Mouse (Mus musculus) neural tube, embryonic 11.5 days (tissue): ENCODE data around the gene Mybpc2. TPM values are rescaled to one million over a fixed set of nuclear protein-coding genes. Genes with fewer than 3 reads are reported as not detected.
A peak's percentile ranks its signal among the peaks of the same experiment; 100 is the strongest.

ENCODE experiments used
- ATAC-seq: fragments of 200-750 bp; cut with Nextera tagmentation; 2 replicates; pipeline ENCODE4 v1.8.0; 2017; ENCODE audit warnings: moderate number of reproducible peaks, mild to moderate bottlenecking, moderate TSS enrichment, moderate library complexity; ENCODE audit not compliant: insufficient read depth, low FRiP score, low TSS enrichment
- DNase-seq: peaks from one replicate; pipeline ENCODE4 v3.0.0-alpha.2; 2015; ENCODE audit warnings: low spot score
- H3K27ac ChIP-seq: fragments of 300-500 bp; sonication (generic); 2 replicates; pipeline ENCODE4 v1.5.1; 2014; ENCODE audit warnings: low read depth, mild to moderate bottlenecking, low read length
- H3K27me3 ChIP-seq: fragments of 300-500 bp; sonication (generic); 2 replicates; pipeline ENCODE4 v1.6.1; 2014; ENCODE audit warnings: mild to moderate bottlenecking, low read length, mixed read lengths; ENCODE audit not compliant: control insufficient read depth, insufficient read depth
- H3K36me3 ChIP-seq: fragments of 300-500 bp; sonication (generic); 2 replicates; pipeline ENCODE4 v1.6.1; 2014; ENCODE audit warnings: mild to moderate bottlenecking, low read length, moderate library complexity, mixed read lengths; ENCODE audit not compliant: control insufficient read depth, insufficient read depth
- H3K4me1 ChIP-seq: fragments of 300-500 bp; sonication (generic); 2 replicates; pipeline ENCODE4 v1.6.1; 2014; ENCODE audit warnings: low read length, mixed read lengths; ENCODE audit not compliant: control insufficient read depth, insufficient read depth
- H3K4me2 ChIP-seq: fragments of 300-500 bp; sonication (generic); 2 replicates; pipeline ENCODE4 v1.6.1; 2014; ENCODE audit warnings: low read depth, mild to moderate bottlenecking, moderate library complexity
- H3K4me3 ChIP-seq: fragments of 300-500 bp; sonication (generic); 2 replicates; pipeline ENCODE4 v1.5.1; 2014; ENCODE audit warnings: low read depth, low read length
- H3K9ac ChIP-seq: fragments of 300-500 bp; sonication (generic); 2 replicates; pipeline ENCODE4 v1.6.1; 2014; ENCODE audit warnings: mild to moderate bottlenecking, low read length
- H3K9me3 ChIP-seq: fragments of 300-500 bp; sonication (generic); 2 replicates; pipeline ENCODE4 v1.6.1; 2016; ENCODE audit warnings: low read length; ENCODE audit not compliant: control insufficient read depth
- WGBS: fragments of 180-500 bp; shearing (Covaris S2); extraction: QIAGEN DNeasy Blood & Tissue Kit; methylation state at CpG from one replicate; pipeline ENCODE4 v1.1.7; 2014; 5-methylcytosine and 5-hydroxymethylcytosine counted together
- polyA plus RNA-seq: library from polyadenylated mRNA; unstranded; fragments of >200 nt; fragmentation: Nextera tagmentation; extraction: Ambion mirVana; gene quantifications from 2 replicates; pipeline ENCODE4 v1.2.1, GENCODE M21; 2014

Mybpc2 gene
- polyA plus RNA-seq, 1 experiment from 2014 or later = not detected

DNA sequence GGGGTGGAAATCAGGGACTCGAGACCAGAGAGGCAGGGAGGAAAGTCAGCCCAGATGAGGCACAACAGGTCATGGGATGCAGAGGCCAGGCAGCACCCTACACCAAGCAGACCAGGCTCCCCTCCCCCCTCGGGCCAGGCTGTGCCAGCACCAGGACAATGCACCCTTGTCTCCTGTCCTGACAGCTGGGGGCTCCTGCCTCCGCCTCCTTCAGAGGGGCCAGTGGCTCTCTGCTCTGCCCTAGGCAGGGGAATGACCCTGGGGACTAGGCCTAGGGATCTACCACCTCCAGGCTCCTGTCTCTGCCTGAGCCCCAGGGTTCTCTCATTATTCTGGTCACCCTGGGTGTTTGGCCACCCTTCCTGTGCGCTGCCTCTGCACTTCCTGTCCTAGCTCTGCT lies 50.0 kb downstream of the Mybpc2 start:
- peak overlapping the region; percentile 67; the same call in 1 of the 2 replicates for H3K27ac ChIP-seq
- 0 out of 2 replicates have a peak, but pooled peaks cover 2% of the 10 kb centered on the region for H3K27me3 ChIP-seq
- H3K4me3 ChIP-seq = no peak overlapping the region
- ATAC-seq (peak; percentile 78; the same call in 1 of the 2 replicates), DNase-seq (peak; percentile 67)
- no peaks in the 10 kb centered on the region for H3K9me3 ChIP-seq
- H3K4me1 ChIP-seq = peaks cover 13% of the 10 kb centered on the region
- H3K36me3 ChIP-seq = no peaks in the 10 kb centered on the region
- H3K9ac ChIP-seq = peak overlapping the region; percentile 41
- H3K4me2 ChIP-seq = no peak overlapping the region
- 18% methylated on average over 4 of the region's 4 CpGs for WGBS

DNA sequence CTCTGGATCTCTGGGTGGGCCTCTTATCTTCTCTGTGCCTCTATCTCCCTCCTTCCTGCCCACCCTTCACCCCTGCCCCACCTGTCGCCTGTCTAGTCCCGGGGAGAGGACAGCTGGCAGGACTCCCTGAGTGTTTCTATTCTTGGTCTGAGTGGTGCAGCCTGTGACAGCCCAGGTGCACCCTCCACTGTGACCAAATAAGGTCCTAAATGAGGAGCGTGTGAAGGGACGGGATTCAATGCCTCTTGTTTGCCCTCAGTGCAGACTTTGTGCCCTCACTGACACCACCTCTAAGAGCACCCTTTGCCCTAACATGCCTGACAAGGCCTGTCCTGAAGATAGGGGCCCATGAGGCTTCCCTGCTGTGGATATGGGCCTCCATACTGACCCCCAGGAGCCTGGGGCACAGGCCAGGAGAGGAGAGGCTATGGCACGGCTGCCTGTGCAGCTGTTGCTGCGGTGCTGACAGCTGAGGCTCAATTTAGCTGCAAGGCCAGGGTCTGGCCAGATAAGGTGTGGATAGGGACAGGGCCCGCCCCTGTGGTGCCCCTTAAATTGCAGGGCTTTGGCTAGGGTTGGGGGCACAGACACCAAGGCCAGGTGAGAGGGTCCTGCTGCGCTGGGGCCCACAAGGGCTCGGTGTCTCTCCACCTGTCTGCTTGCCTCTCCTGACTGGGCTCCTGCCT lies 51.4 kb downstream of the Mybpc2 start:
- Histone ChIP-seq H3K9ac (peak overlapping the region; percentile 9; the same call in 1 of the 2 replicates), H3K27ac (no peak overlapping the region), H3K36me3 (no peaks in the 10 kb centered on the region), H3K4me2 (no peak overlapping the region), H3K4me3 (no peak overlapping the region), H3K27me3 (0 out of 2 replicates have a peak, but pooled peaks cover 2% of the 10 kb centered on the region), H3K4me1 (peaks cover 21% of the 10 kb centered on the region), H3K9me3 (no peaks in the 10 kb centered on the region)
- no peak for ATAC-seq
- 60% methylated on average over 9 of the region's 9 CpGs for WGBS
- DNase-seq = no peak

DNA sequence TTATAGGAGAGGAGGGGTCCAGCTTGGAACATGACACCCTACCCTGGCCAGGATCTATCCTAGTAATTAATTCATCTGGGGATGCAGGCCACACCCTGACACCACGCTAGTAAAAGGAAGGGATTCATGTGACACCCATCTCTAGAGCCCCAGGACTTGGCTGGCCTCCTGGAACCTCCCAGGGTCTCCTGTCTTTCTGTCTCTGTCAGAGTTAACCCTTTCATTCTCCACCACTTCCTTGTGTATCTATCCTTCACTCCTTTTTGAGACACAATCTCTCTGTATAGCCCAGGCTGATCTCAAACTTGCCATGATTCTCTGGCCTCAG lies 51.9 kb downstream of the Mybpc2 start:
- Histone ChIP-seq H3K4me3 (no peak overlapping the region), H3K4me1 (peaks cover 21% of the 10 kb centered on the region), H3K27me3 (no peaks in the 10 kb centered on the region), H3K4me2 (no peak overlapping the region), H3K9me3 (no peaks in the 10 kb centered on the region), H3K27ac (no peak overlapping the region), H3K36me3 (no peaks in the 10 kb centered on the region), H3K9ac (no peak overlapping the region)
- 38% methylated on average over 1 of the region's 1 CpGs for WGBS
- ATAC-seq (no peak), DNase-seq (no peak)

DNA sequence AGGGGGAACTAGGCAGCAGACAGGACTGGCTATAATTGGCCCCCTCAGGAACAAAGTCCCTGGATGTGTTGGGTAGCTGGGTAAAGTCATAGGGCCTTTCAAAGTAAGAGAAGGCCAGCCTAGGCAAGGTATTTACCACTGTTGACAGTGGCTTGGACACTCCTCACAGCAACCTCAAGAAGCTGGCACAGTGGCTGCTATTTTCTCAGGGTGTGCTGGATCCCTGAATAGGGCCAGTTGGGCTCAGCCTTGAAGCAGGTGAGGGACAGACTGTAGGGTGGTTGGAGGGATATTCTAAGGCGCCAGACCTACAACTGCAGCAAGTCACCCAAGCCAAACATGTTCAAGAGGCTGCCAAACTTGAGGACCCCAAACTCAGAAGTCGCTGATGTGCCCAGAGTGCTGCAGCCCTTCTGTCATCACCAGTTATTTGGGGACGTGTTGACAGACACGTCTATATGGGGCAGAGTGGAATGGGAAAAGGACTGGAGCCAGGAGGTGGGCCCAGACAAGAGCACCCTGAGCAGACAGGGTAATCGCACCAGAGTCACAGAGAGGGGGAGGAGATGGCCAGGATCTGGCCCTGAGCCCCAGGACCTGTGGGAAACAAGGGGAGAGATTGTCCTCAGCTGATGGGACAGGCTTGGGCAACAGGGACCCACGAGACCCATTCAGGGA lies 52.4 kb downstream of the Mybpc2 start:
- H3K4me1 ChIP-seq = peaks cover 21% of the 10 kb centered on the region
- DNase-seq (no peak), ATAC-seq (no peak)
- no peak overlapping the region for H3K4me3 ChIP-seq
- no peaks in the 10 kb centered on the region for H3K27me3 ChIP-seq
- H3K9me3 ChIP-seq = no peaks in the 10 kb centered on the region
- H3K27ac ChIP-seq = no peak overlapping the region
- no peak overlapping the region for H3K4me2 ChIP-seq
- no peak overlapping the region for H3K9ac ChIP-seq
- WGBS = 61% methylated on average over 6 of the region's 6 CpGs
- H3K36me3 ChIP-seq = no peaks in the 10 kb centered on the region

DNA sequence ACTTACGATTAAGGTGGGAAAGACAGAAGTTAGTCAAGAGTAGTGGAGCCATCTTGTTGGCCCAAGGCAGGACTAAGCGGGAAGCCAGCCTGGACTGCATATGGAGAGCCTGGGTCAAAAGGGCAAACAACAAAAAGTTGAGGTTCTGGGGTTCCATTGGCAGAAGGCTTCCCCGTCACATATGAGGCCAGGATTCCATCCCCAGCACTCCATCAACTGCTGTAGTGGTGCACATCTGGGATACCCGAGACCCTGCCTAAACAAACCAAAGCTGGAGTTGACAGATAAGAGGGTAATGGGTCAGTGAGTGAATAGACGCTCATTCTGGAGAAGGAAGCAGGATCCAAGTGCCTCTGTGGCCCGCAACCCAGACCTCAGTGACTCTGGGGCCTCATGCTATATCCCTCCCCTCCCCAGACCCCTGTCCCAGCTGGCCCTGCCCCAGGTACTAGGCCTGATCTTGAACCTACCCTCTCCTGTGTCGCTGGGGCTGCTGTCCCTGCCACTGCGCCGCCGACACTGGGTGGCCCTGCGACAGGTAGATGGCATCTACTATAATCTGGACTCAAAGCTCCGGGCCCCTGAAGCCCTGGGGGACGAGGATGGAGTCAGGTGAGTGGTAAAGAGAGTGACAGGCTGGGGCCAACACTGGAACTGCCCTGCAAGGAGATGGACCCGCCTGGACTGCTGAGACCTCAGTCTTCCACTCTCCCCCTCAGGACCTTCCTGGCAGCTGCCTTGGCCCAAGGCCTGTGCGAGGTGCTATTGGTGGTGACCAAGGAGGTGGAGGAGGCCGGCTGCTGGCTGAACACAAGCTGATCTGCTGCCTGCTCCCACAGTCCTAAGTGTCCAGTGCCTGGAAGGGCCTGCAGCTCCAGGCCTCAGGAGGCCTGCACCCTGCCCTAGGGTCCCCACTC lies 53.5 kb downstream of the Mybpc2 start:
- WGBS = 77% methylated on average over 16 of the region's 16 CpGs
- no peak for DNase-seq
- no peak for ATAC-seq
- Histone ChIP-seq H3K4me3 (no peak overlapping the region), H3K9ac (no peak overlapping the region), H3K27ac (no peak overlapping the region), H3K36me3 (no peaks in the 10 kb centered on the region), H3K9me3 (no peaks in the 10 kb centered on the region), H3K4me2 (no peak overlapping the region), H3K4me1 (peaks cover 21% of the 10 kb centered on the region), H3K27me3 (no peaks in the 10 kb centered on the region)

- DNase-seq (no peak), ATAC-seq (no peak)
- Histone ChIP-seq H3K9ac (no peak overlapping the region), H3K4me3 (no peak overlapping the region), H3K27me3 (no peaks in the 10 kb centered on the region), H3K4me1 (peaks cover 19% of the 10 kb centered on the region), H3K4me2 (no peak overlapping the region), H3K27ac (0 out of 2 replicates have a peak overlapping the region, but pooled peaks have one; percentile 20), H3K36me3 (no peaks in the 10 kb centered on the region), H3K9me3 (no peaks in the 10 kb centered on the region)
- WGBS = 89% methylated on average over 16 of the region's 16 CpGs
Measured at GRCm38 (mm10) chr7:44469677-44470675, 54.5 kb downstream of the Mybpc2 start.

DNA sequence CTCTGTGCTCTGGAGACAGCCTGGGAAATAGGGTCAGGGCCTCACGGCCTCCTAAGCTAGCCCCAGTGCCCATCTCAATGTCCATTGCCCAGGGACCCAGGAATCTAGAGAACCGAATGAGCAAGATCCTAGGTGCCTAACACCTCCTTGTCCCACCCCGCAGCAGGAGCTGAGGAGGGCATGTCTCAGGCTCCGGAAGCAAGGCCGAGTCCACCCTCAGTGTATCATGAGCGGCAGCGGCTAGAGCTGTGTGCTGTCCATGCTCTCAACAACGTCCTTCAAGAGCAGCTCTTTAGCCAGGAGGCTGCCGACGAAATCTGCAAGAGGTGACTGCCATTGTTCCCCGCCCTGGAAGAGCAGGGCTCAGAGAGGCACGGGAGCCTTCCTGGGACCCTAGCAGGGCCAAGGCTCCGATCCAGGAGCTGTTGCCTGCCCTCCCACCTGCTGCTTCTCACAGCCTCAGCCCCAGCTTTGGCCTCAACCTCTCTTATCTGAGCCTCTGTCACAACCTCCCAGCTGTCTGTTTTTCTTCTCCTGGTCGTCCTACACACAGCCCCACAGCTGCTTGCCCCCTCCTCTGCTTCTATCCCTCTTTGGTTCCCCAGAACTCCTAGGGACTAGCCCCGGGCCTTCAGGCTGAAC lies 55.7 kb downstream of the Mybpc2 start:
- H3K9me3 ChIP-seq = no peaks in the 10 kb centered on the region
- no peaks in the 10 kb centered on the region for H3K36me3 ChIP-seq
- H3K9ac ChIP-seq = peak overlapping the region; percentile 65
- peak overlapping the region; percentile 79 for H3K27ac ChIP-seq
- WGBS = 77% methylated on average over 15 of the region's 15 CpGs
- no peak for ATAC-seq
- peak overlapping the region; percentile 60 for H3K4me2 ChIP-seq
- peak overlapping the region; percentile 48 for H3K4me3 ChIP-seq
- peaks cover 16% of the 10 kb centered on the region; the same call in 1 of the 2 replicates for H3K4me1 ChIP-seq
- DNase-seq = no peak
- H3K27me3 ChIP-seq = peaks cover 4% of the 10 kb centered on the region; the same call in 1 of the 2 replicates
